Mouse (Mus musculus) embryonic fibroblast, embryonic 13.5 days (primary cell): ENCODE data around the gene Bicra.

Experiments used
- CTCF ChIP-seq: IDR thresholded peaks from 2 replicates; pipeline ENCODE4 v1.5.1; 2011; ENCODE audit warnings: mild to moderate bottlenecking, control low read depth, low read length, moderate library complexity, borderline replicate concordance; ENCODE audit not compliant: insufficient read depth
- POLR2A ChIP-seq: IDR thresholded peaks from 2 replicates; pipeline ENCODE4 v1.6.1; 2011; ENCODE audit warnings: low read depth, mild to moderate bottlenecking, control low read depth, low read length, moderate library complexity

- TF ChIP-seq POLR2A (no peak), CTCF (no peak)
These were observed 67.5 kb downstream of the Bicra start for GRCm38 (mm10) chr7:15980246-15980645.
